Mouse (Mus musculus): ENCODE results near the gene Cct7.

DNA sequence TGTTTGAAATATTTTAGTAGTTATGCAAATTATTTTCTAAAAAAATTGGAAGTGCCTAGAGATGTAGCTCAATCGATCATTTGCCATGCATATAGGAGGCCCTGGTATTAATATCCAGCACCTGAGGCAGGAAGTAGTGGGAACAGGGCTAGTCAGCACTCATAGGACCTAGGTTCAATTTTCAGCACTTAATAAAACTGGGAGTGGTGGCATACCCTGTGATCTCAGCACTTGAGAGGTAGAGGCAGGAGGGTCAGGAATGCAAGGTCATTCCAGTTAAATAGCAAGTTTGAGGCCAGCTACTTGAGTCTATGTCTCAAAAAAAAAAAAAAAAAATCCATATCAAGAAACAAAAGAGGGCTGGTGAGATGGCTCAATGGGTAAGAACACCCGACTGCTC, 32.2 kb upstream of the Cct7 start:
- no peak for TF ChIP-seq POLR2A (IDR thresholded peaks at IDR 0.05; ENCODE audit: extremely low read depth, insufficient read depth, low read length)
- TF ChIP-seq CTCF (IDR thresholded peaks at IDR 0.05; ENCODE audit: low read depth, low read length), result no peak

Data from liver, adult 2 months (tissue).